Mouse (Mus musculus) spleen, postnatal 10 days (tissue): ENCODE results near the gene Babam2.

Experiments
- DNase-seq, 2 experiments: peaks; one replicate each; pipeline ENCODE4 v3.0.0; 2021 to 2022; ENCODE audit warnings: low spot score in 2 of 2

Babam2 gene

GRCm38 (mm10) chr5:31987541-31988307 lies 290.2 kb downstream of the Babam2 start:
- DNase-seq, result no peak

- DNase-seq, result no peak
Observed at GRCm38 (mm10) chr5:31997189-31997954, 299.9 kb downstream of the Babam2 start.

GRCm38 (mm10) chr5:31998806-31999205 lies 301.3 kb downstream of the Babam2 start:
- no peak for DNase-seq

GRCm38 (mm10) chr5:32000076-32000475 lies 302.6 kb downstream of the Babam2 start:
- no peak for DNase-seq

GRCm38 (mm10) chr5:32001266-32001665 lies 303.8 kb downstream of the Babam2 start:
- DNase-seq, result no peak

GRCm38 (mm10) chr5:32001771-32002170 lies 304.3 kb downstream of the Babam2 start:
- DNase-seq, result no peak

GRCm38 (mm10) chr5:32008401-32008800 lies 310.9 kb downstream of the Babam2 start:
- DNase-seq, result no peak

GRCm38 (mm10) chr5:32010056-32010455 lies 312.6 kb downstream of the Babam2 start:
- DNase-seq, result no peak

- DNase-seq, result no peak
Observed at GRCm38 (mm10) chr5:32013053-32013452, 315.6 kb downstream of the Babam2 start.

DNA sequence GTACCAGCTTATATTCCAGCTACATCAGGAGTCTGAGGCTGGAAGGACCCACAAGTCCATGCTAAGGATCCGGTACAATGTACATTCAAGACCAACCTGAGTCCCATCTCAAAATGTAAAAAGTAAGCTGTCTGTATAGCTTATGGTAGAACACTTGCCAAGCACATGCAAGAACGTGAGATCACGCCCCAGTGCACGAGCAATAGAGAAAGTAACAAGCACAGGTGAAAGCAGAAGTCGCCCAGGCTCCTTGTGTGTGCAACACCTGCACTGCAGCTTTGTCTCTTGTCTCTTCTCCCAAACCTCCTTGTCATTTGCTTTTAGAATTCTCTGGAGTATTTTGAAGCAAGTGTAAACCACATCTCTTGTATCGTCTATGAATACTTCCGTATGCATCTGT lies 317.3 kb downstream of the Babam2 start:
- DNase-seq, result no peak

GRCm38 (mm10) chr5:32015949-32016478 lies 318.5 kb downstream of the Babam2 start:
- no peak for DNase-seq

GRCm38 (mm10) chr5:32017686-32018085 lies 320.2 kb downstream of the Babam2 start:
- no peak for DNase-seq

DNA sequence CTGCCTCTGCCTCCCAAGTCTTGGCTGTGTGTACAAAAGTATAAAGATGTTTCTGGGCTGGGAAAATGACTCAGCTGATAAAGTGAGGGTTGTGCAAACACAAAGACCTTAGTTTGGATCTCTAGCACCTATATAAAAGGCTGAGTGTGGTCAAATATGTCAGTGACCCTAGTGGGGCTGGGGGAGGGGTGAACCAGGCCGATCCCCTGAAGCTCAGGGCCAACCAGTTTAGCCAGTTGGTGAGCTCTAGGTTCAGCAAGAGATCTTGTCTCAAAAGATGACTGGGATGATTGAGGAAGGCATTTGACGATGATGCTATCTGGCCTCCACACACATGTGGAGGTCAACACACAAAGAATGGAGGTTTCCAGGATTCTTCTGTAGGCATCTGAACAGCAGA lies 320.8 kb downstream of the Babam2 start:
- no peak for DNase-seq

DNA sequence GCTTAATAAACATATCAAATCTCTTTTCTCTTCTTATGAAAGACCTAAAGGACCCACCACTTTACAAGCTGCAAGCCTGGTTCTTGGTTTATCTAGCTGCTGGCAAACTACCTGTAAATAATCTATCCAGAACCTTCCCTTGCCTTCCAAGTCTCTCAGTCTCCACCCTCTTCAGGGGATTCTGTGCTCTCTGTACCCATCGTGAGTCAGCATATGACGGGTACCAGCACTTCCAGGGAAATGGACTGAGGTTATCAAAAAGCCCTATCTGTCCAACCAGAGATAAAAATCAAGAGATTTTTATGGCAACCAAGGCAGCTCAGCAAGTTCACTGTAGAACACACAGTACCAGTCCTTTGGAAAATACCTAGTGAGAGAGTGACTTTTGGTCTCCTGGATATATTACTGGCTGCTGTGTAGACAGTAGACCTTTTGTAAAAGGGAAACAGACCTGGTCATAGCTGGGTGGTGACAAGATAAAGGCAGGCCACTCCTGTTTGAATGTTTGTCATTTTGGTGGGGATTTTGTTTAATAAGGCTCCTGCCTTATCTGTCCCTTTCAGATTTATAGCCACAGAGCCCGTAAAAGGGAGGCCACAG lies 332.4 kb downstream of the Babam2 start:
- DNase-seq, result no peak

DNA sequence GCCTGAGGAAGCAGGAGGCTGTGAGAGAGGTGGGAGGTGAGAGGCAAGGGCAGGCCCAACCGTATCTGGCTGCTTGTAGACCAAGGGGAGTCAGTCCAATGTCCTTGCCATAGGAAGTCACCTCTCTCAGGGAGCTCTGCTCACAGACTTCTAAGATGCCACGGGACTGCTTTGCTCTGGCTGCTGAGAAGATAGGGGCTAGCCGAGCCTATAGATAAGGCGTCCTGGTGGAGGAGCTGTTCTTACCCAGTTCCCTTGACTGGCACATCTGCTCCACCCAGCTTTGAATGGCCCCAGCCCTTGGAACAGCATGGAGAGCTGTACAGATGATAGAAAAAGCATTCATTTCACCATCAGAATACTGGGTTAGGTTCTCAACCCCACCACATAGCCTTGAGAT lies 335.7 kb downstream of the Babam2 start:
- DNase-seq, result no peak

GRCm38 (mm10) chr5:32033621-32034020 lies 336.1 kb downstream of the Babam2 start:
- DNase-seq, result no peak

DNA sequence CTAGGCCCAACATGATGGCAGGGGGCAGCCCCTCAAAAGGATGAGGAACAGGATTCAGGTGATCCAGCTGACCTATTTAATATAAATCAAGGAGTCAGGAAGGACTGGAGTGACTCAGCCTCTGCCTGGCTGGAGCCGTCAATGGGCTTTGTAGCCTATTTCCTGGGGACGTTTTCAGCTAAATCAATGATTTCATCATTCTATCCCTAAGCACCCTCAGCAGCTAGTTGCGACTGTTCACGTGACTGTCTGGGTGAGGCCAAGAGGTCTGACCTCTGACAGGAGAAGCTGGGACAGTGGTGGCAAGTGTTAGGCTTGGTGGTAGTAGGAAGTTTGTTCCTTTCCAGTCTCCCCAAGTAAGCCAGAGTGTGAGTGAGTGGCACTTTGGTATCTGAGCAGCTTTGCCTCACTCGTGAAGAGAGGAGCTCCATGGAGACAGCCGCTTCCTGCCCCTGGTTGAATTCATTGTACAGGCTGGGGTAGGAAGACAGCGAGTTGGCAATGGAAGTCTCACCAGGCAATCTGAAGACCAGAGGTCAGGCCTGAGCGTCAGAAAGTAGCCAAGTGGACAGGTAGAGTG lies 337.1 kb downstream of the Babam2 start:
- DNase-seq, result no peak

- no peak for DNase-seq
Observed at GRCm38 (mm10) chr5:32035721-32036320, 338.3 kb downstream of the Babam2 start.

GRCm38 (mm10) chr5:32036896-32037295 lies 339.4 kb downstream of the Babam2 start:
- DNase-seq, result no peak

- DNase-seq, result no peak
Observed at GRCm38 (mm10) chr5:32037546-32037945, 340.1 kb downstream of the Babam2 start.

DNA sequence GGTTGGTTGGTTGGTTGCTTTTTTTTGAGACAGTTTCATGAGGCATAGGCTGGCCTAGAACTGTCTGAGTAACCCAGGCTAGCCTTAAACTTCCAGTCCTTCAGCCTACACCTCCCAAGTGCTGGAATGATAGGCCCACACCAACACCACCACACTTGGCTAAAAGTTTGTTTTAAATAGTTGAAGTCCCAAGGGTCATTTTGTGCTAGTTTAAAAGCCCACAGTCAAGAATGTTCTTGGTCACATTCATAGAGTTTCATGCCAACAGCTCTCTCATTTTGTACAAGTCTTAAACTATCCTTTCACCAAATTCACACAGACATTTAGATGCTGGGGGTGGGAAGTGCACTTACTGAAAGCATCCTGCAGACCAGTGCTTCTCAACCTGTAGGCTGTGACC lies 341.5 kb downstream of the Babam2 start:
- DNase-seq, result no peak

- no peak for DNase-seq
Observed at GRCm38 (mm10) chr5:32039511-32039910, 342.0 kb downstream of the Babam2 start.
